Mouse (Mus musculus) lung, embryonic 15.5 days (tissue): ENCODE results near the gene Crtc1. TPM values are rescaled to one million over a fixed set of nuclear protein-coding genes. Genes with fewer than 3 reads are reported as not detected.
A peak's percentile ranks its signal among the peaks of the same experiment; 100 is the strongest.

Experiments used
- ATAC-seq: fragments of 200-750 bp; cut with Nextera tagmentation; 2 replicates; pipeline ENCODE4 v1.8.0; 2017; ENCODE audit warnings: moderate number of reproducible peaks, borderline replicate concordance; ENCODE audit not compliant: low FRiP score, low TSS enrichment; ENCODE audit errors: extremely low read depth
- H3K27ac ChIP-seq: fragments of 300-500 bp; sonication (generic); 2 replicates; pipeline ENCODE4 v1.5.1; 2015; ENCODE audit warnings: moderate library complexity, mild to moderate bottlenecking, inconsistent platforms
- H3K27me3 ChIP-seq: fragments of 300-500 bp; sonication (generic); 2 replicates; pipeline ENCODE4 v1.6.1; 2015; ENCODE audit warnings: inconsistent platforms
- H3K36me3 ChIP-seq: fragments of 300-500 bp; sonication (generic); 2 replicates; pipeline ENCODE4 v1.6.1; 2015; ENCODE audit warnings: inconsistent platforms
- H3K4me1 ChIP-seq: fragments of 300-500 bp; sonication (generic); 2 replicates; pipeline ENCODE4 v1.6.1; 2015; ENCODE audit warnings: inconsistent platforms
- H3K4me2 ChIP-seq: fragments of 300-500 bp; sonication (generic); 2 replicates; pipeline ENCODE4 v1.6.1; 2015; ENCODE audit warnings: inconsistent platforms, mild to moderate bottlenecking, moderate library complexity
- H3K4me3 ChIP-seq: fragments of 300-500 bp; sonication (generic); 2 replicates; pipeline ENCODE4 v1.5.1; 2015; ENCODE audit warnings: mild to moderate bottlenecking, inconsistent platforms
- H3K9ac ChIP-seq: fragments of 300-500 bp; sonication (generic); 2 replicates; pipeline ENCODE4 v1.6.1; 2015; ENCODE audit warnings: inconsistent platforms
- H3K9me3 ChIP-seq: fragments of 300-500 bp; sonication (generic); 2 replicates; pipeline ENCODE4 v1.6.1; 2016; ENCODE audit warnings: inconsistent platforms
- WGBS: fragments of 180-500 bp; shearing (Covaris S2); methylation state at CpG from one replicate; pipeline ENCODE4 v1.1.7; 2015; 5-methylcytosine and 5-hydroxymethylcytosine counted together
- polyA plus RNA-seq: library from polyadenylated mRNA; unstranded; fragments of >200 nt; fragmentation: Nextera tagmentation; extraction: Ambion mirVana; gene quantifications from 2 replicates; pipeline ENCODE4 v1.2.1, GENCODE M21; 2015

The Crtc1 gene
- polyA plus RNA-seq, 1 experiment from 2014 or later = 17.6 TPM

DNA sequence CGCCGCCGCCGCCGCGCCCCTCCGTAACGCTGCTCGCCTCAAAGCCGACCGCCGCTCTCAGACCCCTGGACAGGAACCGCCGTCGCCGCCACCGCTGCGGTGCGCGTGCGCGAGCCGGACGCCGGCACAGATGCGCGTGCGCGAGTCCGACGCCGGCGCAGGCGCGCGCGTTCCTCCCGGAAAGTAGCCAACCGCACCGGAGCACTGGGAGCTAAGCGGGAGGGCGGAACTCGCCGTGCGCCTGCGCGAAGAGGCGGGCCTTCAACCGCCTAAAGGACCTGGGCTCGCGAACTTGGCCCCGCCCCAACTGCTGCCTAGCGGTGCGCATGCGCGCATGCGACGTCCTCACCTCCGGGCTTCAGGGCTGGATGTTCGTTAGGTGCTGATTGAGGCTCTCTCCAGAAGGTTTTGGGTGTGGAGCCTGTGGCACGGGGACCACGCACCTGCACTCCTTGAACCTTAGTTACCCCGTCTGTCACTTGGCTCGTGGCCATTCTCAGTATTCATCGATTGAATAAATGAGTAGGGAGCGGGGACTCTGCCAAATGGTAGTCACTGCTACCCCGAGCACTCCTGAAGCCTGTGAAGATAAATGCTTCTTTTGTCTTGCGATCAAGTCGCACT is 86.1 kb downstream of the Crtc1 start, which contains the start of gene Upf1:
TSS of gene Upf1 (minus strand) at position 85 of the 624 bp plus-strand sequence.
- H3K4me2 ChIP-seq = peak within 1 kb of the TSS; percentile 95
- peak within 1 kb of the TSS; percentile 89 for H3K4me3 ChIP-seq
- H3K36me3 ChIP-seq = peaks cover 11% of the 10 kb centered on the region
- H3K9me3 ChIP-seq = no peaks in the 10 kb centered on the region
- peak within 1 kb of the TSS; percentile 97 for H3K9ac ChIP-seq
- peaks cover 43% of the 10 kb centered on the region for H3K4me1 ChIP-seq
- H3K27me3 ChIP-seq = no peaks in the 10 kb centered on the region
- H3K27ac ChIP-seq = peak within 1 kb of the TSS; percentile 94
- ATAC-seq = peak; percentile 89
- under 1% methylated on average over 57 of the region's 69 CpGs for WGBS

DNA sequence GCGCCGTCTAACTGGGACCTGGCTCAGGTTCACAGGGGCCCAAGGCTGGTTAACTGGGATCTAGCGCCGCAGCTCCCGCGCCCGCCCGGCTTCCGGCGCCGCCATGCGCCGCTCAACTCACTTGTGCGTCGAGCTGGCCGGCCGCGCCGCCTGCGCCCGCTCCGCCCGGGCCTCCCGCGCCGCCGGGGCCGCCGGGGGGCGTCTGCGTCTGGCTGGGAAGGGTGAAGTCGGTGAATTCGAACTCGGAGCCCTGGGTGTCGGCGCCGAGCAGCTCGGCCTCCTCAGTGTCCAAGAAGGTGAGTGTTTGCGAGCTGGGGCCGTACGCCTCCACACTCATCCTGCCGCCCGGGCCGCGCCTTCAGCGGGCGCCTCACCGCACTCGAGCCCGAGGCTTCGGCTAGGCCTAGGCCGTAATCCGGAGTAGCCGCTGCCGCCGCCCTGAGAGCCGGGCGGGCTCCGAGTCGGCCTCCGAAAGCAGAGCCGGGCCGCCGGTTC is 86.7 kb downstream of the Crtc1 start:
- Histone ChIP-seq H3K36me3 (peaks cover 14% of the 10 kb centered on the region), H3K4me1 (peaks cover 47% of the 10 kb centered on the region), H3K27ac (peak overlapping the region; percentile 94), H3K9me3 (no peaks in the 10 kb centered on the region), H3K9ac (peak overlapping the region; percentile 97), H3K4me2 (peak overlapping the region; percentile 95), H3K4me3 (peak overlapping the region; percentile 89), H3K27me3 (no peaks in the 10 kb centered on the region)
- under 1% methylated on average over 64 of the region's 64 CpGs for WGBS
- ATAC-seq = peak; percentile 47

DNA sequence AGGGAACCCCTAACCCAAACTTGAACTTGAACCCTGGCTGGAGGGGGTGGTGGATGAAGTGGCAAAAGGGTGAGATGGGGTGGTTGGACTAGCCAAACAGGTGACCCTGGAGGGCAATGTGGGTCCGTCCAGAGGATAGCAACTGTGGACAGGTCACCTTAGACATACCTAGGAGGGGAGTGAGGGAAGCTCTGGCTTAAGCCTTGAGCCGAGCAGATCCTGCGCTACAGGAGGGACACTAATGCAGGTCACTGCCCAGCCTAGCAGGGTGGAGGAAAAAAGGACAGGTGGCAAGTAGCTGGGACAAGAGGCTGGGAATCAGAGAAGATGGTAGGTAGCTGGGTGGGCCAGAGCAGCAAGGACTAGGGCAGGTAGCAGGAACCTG is 87.4 kb downstream of the Crtc1 start:
- H3K9me3 ChIP-seq = no peaks in the 10 kb centered on the region
- ATAC-seq = no peak
- H3K9ac ChIP-seq = peak overlapping the region; percentile 97
- H3K27ac ChIP-seq = peak overlapping the region; percentile 94; the same call in 1 of the 2 replicates
- peaks cover 48% of the 10 kb centered on the region for H3K4me1 ChIP-seq
- no peaks in the 10 kb centered on the region for H3K27me3 ChIP-seq
- H3K4me2 ChIP-seq = peak overlapping the region; percentile 95
- H3K36me3 ChIP-seq = peaks cover 14% of the 10 kb centered on the region
- WGBS = 10% methylated on average over 3 of the region's 3 CpGs
- peak overlapping the region; percentile 89 for H3K4me3 ChIP-seq

DNA sequence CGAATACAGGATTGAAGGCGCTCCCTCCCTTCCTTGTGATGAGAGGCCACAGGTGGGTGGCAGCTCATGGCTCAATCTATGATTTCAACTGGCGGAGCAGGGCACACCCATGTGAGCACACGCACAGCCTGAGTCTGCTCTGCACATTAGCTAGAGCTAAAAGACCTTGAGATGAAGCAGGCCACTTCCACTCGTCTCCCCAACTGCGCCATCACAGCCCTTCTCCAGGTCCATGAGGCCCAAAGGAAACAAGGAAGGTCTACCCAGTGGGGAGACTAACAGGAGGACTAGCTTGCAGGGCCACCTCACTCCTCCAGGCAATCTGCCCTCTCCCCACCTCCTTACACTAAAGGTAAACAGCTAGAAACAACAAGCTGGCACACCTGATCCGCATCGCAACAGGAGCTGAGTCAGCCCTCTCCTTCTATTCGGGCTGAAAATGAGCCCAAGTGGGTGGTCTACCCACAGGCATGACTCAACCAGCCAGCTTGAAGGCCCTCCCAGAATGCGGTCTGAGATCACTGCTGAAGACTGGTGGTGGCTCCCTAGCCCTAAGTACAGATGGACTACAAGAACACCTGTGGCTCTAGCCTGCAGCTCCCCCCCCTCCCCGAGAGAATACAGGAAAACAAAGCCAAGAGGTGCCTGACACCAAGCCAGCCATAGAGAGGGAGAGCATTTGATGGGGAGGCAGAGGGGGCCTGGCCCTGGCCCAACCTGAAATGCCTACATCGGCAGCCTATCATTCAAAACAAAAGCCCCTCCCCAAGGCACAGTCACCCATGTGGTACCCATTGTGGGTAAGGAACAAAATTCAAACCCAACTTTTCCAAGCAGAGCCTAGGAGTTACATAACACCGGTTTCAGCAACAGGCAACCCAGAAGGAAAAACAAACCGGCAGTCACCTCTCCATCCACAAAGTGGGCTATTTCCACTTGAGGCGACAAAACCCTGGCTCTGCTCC is 88.1 kb downstream of the Crtc1 start:
- Histone ChIP-seq H3K4me3 (peak overlapping the region; percentile 89), H3K36me3 (peaks cover 19% of the 10 kb centered on the region), H3K4me1 (peaks cover 48% of the 10 kb centered on the region), H3K9me3 (no peaks in the 10 kb centered on the region), H3K27me3 (no peaks in the 10 kb centered on the region), H3K27ac (peak overlapping the region; percentile 21; the same call in 1 of the 2 replicates), H3K9ac (peak overlapping the region; percentile 97), H3K4me2 (peak overlapping the region; percentile 95)
- 40% methylated on average over 15 of the region's 15 CpGs for WGBS
- ATAC-seq = no peak

DNA sequence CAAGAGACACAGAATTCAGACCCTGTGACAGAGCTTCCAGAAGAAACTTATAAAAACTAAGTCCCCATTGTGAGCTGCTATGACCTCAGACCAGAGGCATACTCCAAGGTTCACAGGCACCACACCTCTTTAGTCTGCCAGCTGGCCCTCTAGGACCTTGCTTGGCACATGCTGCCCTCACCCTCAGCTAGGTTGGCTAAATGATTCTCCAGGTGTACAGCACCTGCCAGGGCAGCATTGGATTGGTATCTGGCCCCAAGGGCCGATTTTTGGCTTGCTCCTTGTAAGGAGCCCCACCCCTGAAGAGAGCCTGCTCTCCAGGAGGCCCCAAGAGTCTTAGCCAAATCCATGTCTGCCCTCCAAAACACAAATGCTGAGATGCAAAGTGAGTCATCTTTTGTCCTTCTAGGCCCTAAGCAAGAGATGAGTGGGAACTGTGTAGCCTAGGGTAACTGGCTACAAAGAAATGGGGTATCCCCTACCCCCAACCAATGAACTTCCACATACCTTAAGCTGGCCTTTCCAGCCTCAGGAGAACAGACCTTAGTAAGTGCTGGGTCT is 91.4 kb downstream of the Crtc1 start:
- WGBS = 59% methylated on average over 1 of the region's 1 CpGs
- peaks cover 38% of the 10 kb centered on the region for H3K4me1 ChIP-seq

DNA sequence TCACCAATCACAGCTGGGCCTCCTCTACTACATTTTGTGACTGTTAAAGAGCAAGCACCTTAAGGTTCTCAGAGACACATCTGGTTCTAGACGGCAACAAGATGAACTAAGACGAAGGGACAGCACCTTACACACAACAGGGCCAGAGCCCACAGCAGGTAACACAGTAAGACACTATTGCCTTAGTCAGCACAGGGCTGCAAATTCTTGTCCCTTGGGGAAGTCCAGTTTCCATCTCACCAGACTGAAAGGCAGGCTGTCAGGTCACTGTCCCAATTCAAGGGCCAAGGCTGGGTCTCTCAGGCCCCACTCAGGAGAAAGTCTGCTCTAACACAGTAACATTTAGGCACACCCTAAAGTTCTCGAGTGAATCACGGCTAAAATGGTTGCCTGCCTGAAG is 91.9 kb downstream of the Crtc1 start:
- 74% methylated on average over 4 of the region's 4 CpGs for WGBS
- no peak overlapping the region for H3K27ac ChIP-seq
- peaks cover 38% of the 10 kb centered on the region for H3K4me1 ChIP-seq
- ATAC-seq = no peak
- H3K9me3 ChIP-seq = no peaks in the 10 kb centered on the region
- no peak overlapping the region for H3K4me3 ChIP-seq
- H3K36me3 ChIP-seq = peaks cover 39% of the 10 kb centered on the region
- no peaks in the 10 kb centered on the region for H3K27me3 ChIP-seq
- H3K9ac ChIP-seq = no peak overlapping the region
- H3K4me2 ChIP-seq = no peak overlapping the region

More for the DNA sequence above, 91.4 kb downstream of the Crtc1 start:
- no peak overlapping the region for H3K27ac ChIP-seq
- no peak overlapping the region for H3K4me2 ChIP-seq
- H3K9me3 ChIP-seq = no peaks in the 10 kb centered on the region
- peaks cover 34% of the 10 kb centered on the region for H3K36me3 ChIP-seq
- ATAC-seq = no peak
- no peak overlapping the region for H3K4me3 ChIP-seq
- H3K27me3 ChIP-seq = no peaks in the 10 kb centered on the region
- no peak overlapping the region for H3K9ac ChIP-seq

DNA sequence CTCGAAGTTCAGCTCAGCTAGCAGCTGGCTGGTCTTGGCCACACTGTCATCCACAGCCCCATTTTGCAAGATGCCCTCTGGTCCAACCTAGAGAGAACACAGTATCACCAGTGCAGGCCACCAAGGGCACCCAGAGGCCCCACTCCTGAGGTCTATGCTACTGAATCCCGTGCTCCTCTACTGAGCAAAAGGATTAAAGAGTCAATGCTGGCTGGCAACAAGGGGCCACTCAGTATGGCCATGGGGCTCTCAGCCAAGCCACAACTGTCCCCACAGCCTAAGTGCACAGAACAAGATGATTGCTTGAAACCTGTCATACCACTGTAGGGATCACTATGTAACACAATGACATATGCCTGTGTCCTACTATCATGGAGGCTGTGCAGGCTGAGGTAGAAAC is 95.1 kb downstream of the Crtc1 start:
- H3K36me3 ChIP-seq = peaks cover 69% of the 10 kb centered on the region
- no peak overlapping the region for H3K4me3 ChIP-seq
- no peaks in the 10 kb centered on the region for H3K27me3 ChIP-seq
- no peak overlapping the region for H3K9ac ChIP-seq
- no peak overlapping the region for H3K27ac ChIP-seq
- peaks cover 15% of the 10 kb centered on the region for H3K4me1 ChIP-seq
- no peaks in the 10 kb centered on the region for H3K9me3 ChIP-seq
- ATAC-seq = no peak
- H3K4me2 ChIP-seq = no peak overlapping the region
- 84% methylated on average over 2 of the region's 2 CpGs for WGBS

DNA sequence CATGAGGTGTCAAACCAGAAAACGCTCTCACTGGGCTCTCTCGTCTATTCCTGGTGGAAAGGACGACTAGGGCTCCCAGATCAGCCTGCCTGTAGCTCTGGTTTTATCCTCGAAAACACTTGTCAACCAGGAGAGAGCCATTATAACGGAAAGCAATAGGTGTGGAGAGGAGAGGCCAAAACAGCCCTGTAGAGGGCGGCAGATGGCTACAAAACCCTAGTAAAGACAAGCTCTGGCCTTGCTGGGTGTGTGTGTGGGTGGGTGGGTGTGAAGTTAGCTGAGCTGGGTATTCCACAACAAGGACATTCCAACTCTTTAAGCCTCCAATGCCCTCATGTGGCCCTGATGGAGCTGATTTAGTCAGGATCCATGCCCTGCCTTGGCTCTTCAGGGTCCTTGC is 95.7 kb downstream of the Crtc1 start:
- ATAC-seq = no peak; the same call in 1 of the 2 replicates
- 52% methylated on average over 6 of the region's 6 CpGs for WGBS
- Histone ChIP-seq H3K27me3 (no peaks in the 10 kb centered on the region), H3K27ac (no peak overlapping the region), H3K4me2 (no peak overlapping the region), H3K4me3 (no peak overlapping the region), H3K9me3 (no peaks in the 10 kb centered on the region), H3K36me3 (peaks cover 69% of the 10 kb centered on the region), H3K9ac (no peak overlapping the region), H3K4me1 (peaks cover 9% of the 10 kb centered on the region; the same call in 1 of the 2 replicates)

DNA sequence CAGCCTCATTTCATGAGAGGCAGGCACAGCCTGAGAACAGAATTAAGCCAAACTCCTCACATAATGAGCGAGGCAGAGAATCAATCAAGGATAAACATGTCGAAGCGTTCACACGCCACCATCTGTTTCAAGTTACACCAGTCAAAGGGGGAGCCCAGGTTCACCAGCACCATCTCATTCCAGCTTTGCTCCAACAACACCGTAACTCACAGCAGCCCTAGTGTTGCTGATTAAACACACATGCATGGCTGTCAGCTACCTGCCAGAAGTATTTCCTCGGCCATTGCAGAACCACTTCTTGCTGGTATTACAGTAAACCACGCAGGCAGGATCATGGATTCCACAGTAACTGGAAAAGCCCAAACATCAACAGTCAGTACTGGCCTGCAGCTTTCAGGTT is 96.3 kb downstream of the Crtc1 start:
- peaks cover 69% of the 10 kb centered on the region for H3K36me3 ChIP-seq
- 66% methylated on average over 7 of the region's 7 CpGs for WGBS
- no peak overlapping the region for H3K4me3 ChIP-seq
- 0 out of 2 replicates have a peak, but pooled peaks cover 3% of the 10 kb centered on the region for H3K4me1 ChIP-seq
- ATAC-seq = no peak
- H3K27ac ChIP-seq = no peak overlapping the region
- H3K9me3 ChIP-seq = no peaks in the 10 kb centered on the region
- H3K9ac ChIP-seq = no peak overlapping the region
- H3K27me3 ChIP-seq = no peaks in the 10 kb centered on the region
- H3K4me2 ChIP-seq = no peak overlapping the region

DNA sequence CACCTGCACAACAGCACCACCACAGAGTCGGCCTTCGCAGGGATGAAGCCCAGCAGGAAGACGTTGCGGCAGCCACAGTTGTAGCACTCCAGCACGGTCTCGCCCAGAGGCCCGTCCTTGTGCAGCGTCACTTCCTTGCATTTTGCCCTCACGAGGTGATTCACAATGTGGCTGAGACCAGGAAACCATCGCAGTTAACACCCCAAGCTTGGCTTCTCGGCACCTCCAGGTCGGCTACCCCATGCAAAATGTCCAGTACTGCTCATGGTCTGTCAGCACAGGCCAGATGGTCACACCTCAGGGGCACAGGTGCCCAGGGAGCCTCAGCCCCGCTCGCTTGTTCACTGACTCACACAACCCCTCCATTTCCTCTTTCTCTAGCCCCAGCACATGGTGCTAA is 97.4 kb downstream of the Crtc1 start:
- H3K9ac ChIP-seq = no peak overlapping the region
- no peak overlapping the region for H3K4me2 ChIP-seq
- H3K36me3 ChIP-seq = peaks cover 79% of the 10 kb centered on the region
- no peak overlapping the region for H3K27ac ChIP-seq
- H3K4me3 ChIP-seq = no peak overlapping the region
- no peak for ATAC-seq
- 81% methylated on average over 14 of the region's 14 CpGs for WGBS
- no peaks in the 10 kb centered on the region for H3K9me3 ChIP-seq
- no peaks in the 10 kb centered on the region for H3K4me1 ChIP-seq
- no peaks in the 10 kb centered on the region for H3K27me3 ChIP-seq

DNA sequence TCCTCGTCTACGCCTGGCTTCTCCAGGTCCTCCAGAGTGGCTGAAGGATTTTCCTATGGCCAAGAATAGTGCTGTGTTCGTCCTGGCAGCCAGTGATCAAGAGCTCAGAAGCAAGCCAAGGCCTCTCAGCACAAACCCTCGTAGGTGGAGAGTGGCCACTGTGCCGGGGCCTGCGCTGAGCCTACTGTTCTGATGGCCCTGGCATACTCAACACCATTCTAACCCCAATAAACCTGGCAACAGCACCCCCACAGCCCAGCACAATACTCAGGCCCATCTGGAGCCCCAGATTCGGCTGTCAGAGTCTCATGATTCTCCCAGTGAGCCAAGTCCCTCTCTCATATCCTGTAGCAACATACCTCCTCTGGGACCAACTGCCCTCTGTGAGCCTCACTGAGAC is 98.7 kb downstream of the Crtc1 start:
- Histone ChIP-seq H3K4me1 (no peaks in the 10 kb centered on the region), H3K4me3 (no peak overlapping the region), H3K36me3 (peaks cover 83% of the 10 kb centered on the region), H3K9me3 (no peaks in the 10 kb centered on the region), H3K27me3 (no peaks in the 10 kb centered on the region), H3K27ac (no peak overlapping the region), H3K9ac (no peak overlapping the region), H3K4me2 (no peak overlapping the region)
- ATAC-seq = no peak
- 82% methylated on average over 7 of the region's 7 CpGs for WGBS
